Mouse (Mus musculus) gastrocnemius, postnatal 4 days (tissue): ENCODE data around the gene Gabra4. TPM values are rescaled to one million over a fixed set of nuclear protein-coding genes. Genes with fewer than 3 reads are reported as not detected.

Experiments
- DNase-seq, 2 experiments: peaks; one replicate each; pipeline ENCODE4 v3.0.0; 2021 to 2022; ENCODE audit warnings: low spot score in 2 of 2, mixed read lengths in 2 of 2
- long read RNA-seq, 2 experiments: library from polyadenylated mRNA; stranded (forward); transcript quantifications; one replicate each; pipeline ENCODE4 v2.0.0; 2021
- total RNA-seq, 2 experiments: library from RNA; stranded (reverse); gene quantifications; 2 replicates each; pipeline ENCODE4 v1.2.3; 2021

Gabra4 gene
- total RNA-seq, result 1 to 10 TPM in 1 of 2 experiments, under 1 TPM in 1; 0.76 to 1.1 TPM
- long read RNA-seq, experiment 1, result 0 reads
- long read RNA-seq, experiment 2, result 0 reads

DNA sequence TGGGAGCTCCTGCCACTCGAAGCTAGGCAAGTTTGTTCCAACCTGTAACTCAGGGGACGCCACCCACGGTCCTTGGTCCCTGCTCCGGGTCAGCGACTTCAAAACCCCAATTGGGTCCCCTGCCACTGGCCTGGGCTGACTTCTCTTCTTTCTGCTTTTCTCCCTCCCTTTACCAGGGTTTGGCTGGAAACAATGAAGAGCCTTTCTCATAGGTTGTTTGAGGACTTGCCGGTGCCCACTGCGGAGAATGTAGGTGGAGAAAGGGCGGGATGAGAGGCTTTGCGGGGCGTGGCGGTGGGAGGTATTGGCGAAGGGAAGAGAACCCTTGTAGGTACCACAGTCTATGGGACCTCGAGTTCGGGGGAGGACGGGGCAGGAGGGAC, at the start of gene Gabra4:
Gene Gabra4, minus strand, starts transcription at position 194 of the 383 bp plus-strand sequence.
- DNase-seq, result no peak

DNA sequence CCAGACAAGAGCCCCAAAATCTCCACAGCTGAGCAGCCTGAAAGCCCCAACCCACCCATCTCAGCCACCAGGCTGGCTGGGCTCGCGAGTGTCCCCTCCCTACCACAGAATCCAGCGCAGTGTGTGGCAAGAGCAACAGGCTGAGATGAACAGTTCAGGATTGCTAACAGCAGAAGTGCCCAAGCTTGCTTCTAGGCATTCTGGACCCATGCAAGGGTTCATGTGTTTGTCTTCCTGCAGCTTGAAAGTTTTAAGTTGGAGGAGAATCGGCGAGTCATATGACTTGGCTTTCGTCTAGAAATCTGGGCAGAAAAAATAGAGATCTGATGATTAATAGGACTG, 43.1 kb upstream of the Gabra4 start:
- DNase-seq, result no peak

DNA sequence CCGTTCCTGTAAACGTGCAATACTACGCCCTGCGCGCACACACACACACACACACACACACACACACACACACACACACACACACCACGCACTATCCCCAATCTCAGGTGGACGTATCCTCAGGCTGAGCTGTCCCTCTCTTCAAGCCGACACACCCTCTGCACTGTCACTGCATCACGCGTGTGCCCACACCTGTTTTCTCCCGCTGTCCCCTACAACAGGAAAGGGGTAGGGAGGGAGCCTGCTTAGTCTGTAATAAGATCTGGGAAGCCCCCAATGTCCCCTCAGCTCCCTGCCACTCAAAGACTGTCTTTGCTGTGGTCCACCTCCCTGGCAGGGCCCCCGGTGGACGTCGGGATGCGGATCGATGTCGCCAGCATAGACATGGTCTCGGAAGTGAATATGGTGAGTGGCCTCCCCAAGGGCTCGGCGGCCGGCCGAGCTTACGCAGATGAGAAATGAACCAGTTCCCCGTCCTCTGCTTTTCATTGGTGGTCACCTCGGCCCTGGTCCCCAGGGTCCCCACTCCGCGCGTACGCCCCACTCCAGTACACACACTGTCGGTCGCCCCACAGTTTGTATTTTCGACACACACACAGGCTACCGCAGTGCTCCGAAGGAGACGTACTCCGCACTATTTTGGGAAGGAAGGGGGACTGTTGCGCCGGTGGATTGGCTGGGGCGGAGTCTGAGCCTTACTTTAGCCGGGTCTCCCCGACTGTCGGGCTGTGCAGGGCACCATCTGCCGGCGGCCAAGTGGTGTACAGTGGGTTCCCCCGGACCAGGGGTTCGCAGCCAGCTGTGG, 42.6 kb upstream of the Gabra4 start:
- DNase-seq, result peak; percentile 15 to 20

DNA sequence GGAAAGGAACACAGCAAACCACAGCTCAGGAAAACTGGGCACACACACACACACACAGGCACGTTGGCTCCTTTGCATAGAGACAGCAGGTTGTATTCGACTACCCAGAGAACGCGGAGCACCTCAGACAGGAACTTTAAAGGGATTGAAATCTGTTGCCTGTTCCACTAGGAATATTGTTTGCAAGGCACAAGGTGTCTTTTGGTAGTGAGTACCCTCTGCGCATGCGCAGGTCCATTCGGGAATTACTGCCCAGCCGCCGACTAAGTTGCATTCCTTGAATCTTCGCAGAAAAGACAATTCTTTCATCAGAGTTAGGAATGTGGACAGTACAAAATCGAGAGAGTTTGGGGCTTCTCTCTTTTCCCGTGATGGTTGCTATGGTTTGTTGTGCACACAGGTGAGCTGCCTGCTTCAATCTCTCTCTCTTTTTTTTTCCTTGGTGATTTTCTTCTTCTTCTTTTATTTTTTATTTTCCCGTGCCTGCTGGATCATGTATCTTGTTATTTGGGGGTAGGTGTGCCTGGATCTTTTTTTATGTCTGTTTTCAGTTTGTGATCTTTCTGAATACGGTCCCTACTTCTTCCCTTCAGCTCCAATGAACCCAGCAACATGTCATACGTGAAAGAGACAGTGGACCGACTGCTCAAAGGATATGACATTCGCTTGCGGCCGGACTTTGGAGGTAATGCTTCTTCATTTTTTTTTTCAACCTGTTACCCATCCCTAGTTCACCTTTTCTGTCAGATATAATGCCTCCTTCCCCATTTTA, 41.8 kb upstream of the Gabra4 start:
- DNase-seq, result peak in 1 of 2 experiments; percentile 11

DNA sequence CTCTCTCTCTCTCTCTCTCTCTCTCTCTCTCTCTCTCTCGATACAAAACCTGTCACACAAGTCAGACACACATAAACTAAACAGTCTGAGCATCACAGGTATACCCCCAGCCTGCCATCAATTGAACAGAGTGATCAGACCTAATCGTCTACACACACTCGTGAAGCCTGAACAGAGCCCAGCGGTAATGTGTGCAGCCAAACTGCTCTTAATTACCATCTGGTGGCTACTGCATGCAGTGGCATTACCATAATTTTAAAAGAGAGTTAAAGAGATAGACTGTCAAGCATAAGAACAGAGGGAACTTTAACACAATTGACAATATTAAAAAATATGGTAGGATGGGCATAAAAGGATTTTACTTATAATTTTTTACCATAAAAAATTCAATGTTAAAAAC, 7.5 kb upstream of the Gabra4 start:
- DNase-seq, result no peak

DNA sequence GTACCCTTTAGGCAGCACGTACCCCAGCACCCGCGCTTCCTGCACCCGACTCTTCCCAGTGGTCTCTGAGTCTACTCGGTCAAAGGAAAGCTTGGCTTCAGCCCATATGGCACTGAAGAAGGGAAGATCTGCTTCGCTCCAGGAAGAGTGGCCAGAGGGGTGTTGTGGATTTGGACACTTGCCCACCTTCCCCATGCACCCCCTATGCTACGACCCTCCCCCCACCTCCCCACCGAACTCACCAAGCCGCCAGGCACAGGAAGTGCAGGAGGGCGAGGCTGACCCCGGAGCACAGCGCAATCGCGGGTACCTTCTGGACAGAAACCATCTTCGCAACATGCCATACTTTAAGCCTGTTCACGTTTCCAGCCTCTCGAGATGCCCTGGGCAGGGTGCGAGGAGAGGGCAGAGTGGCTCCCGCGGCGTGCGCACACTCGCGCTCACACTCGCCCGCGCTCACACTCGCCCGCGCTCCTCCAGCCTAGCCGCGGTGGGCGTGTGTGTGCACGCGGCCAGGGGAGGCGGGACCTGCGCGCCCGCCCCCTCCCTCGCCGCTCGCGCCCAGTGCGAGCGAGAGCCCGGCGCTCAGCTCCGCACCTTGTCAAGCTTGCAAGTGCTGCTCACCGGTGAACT, 510 bp downstream of the Gabra4 start, which contains the start of gene Gabrb1:
Gene Gabrb1, plus strand, starts transcription at position 632 of the 633 bp plus-strand sequence.
- DNase-seq, result peak in 1 of 2 experiments; percentile 14

DNA sequence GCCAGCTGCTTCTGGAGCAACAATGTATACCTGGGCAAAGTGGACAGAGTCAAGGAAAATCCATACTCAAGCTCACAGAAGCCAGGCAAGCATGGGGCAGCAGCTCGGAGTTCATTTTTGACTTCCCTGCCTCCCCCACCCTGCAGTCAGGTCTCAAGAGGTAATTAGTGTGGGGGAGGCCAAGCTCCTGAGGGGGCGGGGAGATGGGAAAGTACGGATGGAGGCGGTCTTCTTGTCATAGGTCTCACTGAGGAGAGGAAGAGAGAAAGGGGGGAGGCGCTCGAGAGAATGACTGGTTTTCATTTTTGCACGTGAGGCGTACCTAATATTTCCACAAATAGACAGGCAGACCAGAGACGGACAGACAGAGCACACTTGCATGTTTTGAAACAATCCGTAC, 1.3 kb downstream of the Gabra4 start:
- DNase-seq, result no peak

DNA sequence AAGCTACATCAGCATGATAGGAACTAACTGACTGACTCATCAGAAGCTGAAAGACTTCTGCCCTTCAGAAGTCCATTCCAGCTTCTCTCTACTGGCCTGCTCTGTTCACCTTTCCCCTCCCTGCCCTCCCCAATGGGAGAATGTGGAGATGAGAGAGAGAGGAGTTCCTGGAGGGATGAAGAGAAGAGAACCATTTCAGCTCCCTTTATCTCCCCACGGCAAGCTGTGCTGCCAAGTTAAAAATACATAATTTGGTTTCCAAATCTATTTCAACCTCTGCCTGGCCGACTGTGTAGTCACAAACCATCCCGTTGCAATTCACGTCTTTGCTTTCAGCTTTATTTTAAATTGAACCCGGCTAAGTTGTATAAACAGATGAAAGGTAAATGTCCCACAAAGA, 4.1 kb downstream of the Gabra4 start:
- no peak for DNase-seq

DNA sequence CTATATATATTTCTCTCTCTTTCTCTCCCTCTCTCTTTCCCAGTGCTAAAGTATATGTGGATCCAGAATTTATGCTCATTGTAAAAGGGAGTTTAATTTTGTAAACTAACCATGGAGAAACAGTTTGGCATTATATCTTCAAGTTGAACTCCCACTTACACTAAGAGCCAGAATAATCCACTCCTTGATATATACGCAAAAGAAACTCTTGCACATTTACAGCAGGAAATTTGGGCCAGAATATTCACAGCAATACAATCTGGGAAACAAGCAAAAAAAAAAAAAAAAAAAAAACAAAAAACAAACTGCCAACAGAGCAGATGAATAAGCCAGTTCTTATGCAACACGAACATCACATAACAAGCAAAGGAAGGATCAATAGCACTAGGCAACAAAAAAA, 10.0 kb downstream of the Gabra4 start:
- no peak for DNase-seq

DNA sequence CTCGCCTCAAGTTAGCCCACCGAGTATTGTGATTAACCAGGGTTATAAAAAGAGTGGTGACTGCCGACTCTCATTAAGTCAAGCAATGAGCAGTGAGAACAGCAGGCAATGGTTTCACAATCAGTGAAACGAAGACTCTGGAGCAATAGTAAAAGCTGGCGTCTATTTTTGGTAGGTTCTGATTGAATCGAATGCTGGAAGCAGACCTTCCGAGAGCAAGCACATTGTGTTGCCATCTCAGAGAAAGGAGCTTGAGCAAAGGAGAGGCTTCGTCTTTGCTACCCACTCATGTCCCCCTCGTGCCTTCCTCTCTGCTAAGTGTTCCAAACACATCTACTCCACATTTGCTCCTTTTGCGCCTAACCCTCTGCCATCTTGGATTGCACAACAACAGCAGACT, 18.3 kb downstream of the Gabra4 start:
- DNase-seq, result no peak

DNA sequence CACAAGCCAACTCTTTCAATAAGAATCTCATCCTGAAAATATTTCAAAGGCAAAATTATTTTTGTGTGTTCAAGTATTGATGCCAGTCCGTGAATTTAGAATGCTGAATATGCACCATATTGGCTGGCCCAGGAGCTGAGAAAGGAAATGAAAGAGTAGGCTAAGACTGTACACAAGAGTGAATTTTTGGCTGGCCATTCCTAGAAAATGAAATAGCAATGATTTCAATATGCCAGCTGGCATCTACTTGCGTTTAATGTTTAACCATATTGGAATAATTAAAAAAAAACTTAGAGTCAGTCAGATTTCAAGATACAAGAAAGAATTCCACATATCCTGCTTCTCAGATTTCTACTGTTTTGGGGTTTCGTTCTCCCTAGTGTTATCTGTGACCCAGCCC, 30.3 kb downstream of the Gabra4 start:
- no peak for DNase-seq

DNA sequence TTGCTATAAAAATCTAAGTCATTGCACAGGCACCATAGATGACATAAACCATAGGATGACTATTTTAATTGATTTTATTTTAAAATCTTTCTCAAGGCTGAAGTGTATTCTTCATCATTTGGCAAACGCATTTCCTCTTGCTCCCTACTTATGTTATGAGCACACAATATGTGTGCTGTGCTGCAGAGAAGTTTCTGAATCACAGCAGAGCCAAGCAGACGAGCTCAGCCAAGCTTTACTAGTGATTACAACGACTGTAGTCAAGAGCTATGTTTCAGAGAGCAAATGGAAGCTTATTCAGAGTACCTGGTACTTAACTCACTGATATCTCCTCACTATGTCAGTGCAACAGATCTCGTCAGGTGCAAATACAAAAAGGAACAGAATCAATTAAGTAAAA, 41.4 kb downstream of the Gabra4 start:
- no peak for DNase-seq

DNA sequence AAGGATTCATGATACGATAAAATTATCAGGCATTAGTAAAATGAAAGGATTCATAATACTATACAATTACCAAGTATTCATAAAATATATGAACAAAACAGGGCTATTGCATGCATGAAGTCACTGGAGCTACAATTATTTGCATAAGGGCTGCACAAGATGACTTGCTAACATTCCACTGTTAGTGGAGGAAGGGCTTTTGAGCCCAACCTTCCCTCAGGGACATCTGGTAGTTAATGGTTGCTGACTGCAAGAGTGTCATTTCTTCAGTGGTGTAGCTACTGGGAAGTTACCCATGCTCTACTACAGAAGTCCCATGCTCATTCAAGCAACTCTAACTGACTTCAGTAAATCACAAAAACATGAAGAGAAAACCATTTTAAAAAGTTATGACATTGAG, 43.8 kb downstream of the Gabra4 start:
- no peak for DNase-seq

DNA sequence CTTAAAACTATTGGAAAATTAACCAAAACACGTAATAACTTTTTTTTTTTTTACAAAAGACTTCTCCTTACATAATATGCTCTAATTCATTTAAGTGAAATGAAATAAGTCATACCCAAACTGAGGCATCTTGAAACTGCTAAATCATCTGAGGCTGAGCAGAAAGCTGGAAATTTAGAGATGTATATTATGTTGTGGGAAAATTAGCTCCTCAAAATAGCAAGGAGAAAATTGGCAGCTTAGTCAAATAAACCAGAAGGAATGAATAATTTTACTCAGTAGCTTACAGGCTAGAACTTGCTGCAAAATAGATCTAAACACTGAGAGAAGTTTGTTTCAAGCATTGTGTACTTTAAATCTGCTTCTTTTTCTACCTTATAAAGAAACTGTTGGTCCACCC, 49.4 kb downstream of the Gabra4 start:
- no peak for DNase-seq

DNA sequence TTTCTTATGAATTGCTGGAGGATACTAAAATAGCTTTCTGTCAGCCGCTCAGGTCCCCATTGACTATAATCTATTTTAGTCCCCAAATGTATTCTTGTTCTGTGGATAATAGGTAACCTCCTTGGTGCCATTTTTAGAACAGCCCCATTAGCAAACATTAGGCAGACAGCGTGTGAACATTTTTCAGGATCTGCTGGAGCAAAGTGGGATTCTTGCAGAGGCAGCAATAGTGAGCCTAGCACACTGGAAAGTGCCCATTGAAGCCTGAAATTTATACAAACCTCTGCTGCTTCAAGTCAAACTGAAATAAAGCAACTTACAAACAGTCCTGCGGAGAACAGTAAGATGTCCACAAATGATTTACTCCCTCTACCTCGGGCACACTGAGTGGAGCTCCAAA, 51.2 kb downstream of the Gabra4 start:
- DNase-seq, result no peak

DNA sequence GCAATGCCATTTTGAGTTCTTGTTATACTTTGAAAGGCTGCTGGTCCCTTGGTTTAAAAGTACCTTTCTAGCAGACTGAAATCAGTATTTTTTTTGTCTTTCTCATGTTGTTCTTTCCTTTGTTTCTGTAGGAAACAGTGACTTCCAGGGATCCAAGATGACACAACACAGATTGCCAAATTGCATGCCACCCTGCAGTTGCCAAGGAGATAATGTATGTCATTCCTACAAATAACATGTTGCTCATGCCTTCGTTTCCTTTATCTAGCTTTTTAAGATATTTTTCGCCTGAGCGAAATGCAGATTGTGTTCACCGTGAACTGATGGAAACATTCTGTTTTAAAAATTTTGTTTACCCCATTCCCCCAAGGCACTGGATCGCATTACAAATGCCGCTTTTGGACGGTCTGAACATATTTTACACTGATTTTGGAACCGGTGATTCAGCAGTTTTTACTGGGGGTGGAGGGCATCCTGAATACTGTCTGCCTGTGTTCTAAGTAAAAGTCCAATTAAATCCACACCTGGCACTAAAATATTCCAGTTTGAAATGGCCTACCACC, 53.9 kb downstream of the Gabra4 start:
- no peak for DNase-seq

DNA sequence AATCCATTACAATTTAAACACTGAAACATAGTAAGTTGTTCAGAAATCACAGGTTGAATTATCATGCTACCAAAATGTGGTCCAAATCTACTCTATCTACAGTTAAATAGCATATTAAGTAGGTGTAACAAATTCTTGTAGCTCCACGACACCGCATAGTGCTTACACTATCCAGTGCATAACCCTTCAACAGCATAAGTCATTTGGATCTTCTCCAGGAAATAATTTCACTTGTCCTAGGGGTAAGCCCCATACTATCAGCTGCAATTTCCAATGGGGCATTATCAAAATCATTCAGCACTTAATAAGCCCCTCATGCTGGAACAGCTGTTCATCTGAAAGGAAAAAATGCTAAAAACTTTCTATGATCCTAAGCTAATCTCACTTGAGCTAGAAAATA, 62.8 kb downstream of the Gabra4 start:
- no peak for DNase-seq

DNA sequence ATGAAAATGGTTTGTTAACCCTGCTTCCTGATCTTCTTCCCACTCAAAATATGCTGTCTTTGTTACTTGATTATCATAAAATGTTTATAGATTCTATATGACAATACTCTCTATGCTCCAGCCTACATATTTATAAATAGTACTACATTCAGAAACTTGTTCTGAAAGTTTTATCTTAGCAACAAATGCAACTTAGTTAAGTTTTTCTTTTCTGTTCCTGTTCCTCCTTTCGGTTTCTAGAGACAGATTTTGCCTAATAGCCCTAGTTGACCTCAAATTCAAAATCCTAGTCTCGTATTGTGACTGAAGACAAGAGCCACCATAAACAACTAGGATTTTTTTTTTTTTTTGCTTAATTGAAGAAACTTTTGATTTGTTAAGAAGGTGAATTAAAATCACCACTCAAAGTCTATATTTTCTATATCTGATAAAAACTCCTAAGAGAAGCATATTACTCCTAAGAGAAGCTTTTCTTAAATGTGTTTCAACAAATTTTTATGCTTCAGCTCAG, 64.3 kb downstream of the Gabra4 start:
- no peak for DNase-seq

DNA sequence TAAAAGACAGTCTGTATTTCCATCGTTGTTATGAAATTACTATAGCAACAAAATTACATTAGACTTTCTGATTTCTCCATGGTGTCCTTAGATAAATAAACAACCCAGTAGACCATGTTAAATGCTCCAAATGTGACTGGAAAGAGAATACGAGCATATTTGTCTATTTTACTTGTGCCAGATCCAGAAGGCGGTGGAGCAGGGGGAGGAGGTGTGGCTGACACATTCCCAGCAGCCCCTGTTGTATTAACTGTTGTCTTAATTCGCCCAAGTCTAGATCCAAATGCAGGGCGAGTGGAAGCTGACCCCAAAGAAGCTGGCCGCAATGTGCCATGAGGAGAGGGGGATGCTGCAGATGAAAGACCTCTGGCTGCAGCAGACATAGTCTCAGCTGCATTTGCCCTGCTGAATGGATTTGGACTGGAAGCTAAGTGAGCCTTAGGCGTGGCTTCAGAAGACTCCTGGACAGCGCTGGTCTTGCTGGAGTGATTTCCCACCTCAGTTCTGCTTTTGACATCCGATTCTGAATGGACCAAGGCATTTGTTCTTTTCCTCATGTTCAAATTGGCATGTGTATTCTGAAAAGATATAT, 86.4 kb downstream of the Gabra4 start:
- DNase-seq, result no peak

DNA sequence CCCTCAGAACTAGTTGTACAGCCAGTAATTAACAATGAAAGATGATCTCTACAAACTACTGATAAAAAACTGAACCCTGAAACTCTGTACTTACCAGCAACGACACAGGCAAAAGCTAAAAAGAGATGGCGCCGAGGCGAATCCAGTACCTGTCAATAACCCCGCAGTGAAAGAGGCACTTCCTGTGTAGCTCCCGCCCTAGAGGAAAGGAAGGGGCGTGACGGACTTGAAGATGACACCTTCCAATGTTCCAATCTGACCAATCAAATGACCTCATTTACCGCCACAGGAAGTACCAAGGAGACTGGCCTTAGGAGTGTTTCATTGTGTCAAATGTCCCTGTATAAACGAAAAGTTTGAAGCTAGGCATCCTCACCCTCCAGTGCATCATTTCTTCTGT, 110.0 kb downstream of the Gabra4 start, which contains the start of gene Cox7b2:
Gene Cox7b2, minus strand, starts transcription at position 127 of the 400 bp plus-strand sequence.
- DNase-seq, result no peak

DNA sequence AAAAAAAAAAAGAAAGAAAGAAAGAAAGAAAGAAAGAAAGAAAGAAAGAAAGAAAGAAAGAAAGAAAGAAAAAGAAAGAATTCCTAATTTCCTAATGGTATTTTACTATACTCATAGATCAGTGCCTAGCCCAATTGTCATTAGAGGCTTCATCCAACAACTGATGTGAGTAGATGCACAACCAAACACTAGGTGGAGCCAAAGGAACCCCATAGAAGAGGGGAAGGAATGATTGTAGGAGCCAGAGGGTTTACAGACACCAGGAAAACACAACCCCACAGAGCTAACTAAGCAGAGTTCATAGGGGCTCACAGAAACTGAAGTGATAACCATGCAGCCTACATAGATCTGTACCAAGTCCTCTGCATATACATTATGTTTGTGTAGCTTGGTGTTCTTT, 112.6 kb downstream of the Gabra4 start:
- DNase-seq, result no peak
